Mouse (Mus musculus): ENCODE measurements around the gene Elavl2. TPM values are rescaled to one million over a fixed set of nuclear protein-coding genes. Genes with fewer than 3 reads are reported as not detected.

Elavl2 gene
- polyA plus RNA-seq, 1 experiment from 2014 or later: 87.1 TPM

DNA sequence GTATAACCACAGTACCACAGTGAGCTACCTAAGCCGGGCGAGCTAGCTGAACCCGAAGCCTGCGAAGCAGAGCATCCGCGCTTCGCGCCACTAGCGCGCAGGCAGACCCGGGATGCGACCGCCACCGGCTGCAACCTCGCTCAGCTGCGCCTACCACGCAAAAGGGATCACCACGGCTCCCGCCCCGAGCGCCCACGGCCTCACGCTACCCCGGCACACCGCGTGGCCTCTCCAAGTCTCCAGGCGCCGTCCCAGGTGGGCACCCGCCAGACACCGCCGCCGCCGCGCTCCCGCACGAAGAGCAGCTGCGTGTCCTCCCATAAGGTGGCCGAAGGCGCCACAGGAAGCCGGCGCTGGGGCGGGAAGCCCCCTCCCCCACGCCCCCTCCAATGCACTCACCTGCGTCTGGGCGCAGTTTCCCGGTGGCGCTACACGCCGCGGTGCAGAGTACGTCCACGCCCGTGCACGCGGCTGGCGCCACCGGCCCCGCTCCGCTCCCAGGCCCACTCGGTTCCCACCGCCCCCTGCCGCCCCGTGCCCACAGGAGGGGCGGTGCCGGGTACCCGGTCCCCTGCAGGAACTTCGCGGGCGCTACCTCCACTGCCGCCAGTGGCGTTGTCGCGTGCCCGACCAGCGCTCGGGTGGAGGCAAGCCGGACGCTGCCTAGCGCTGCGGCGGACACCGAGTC is 29.3 kb downstream of the Elavl2 start:
- Histone ChIP-seq H3K9ac (ENCODE audit: low read length) (peak overlapping the region; percentile 77), H3K4me3 (ENCODE audit: low read depth, low read length) (peak overlapping the region; percentile 67), H3K9me3 (ENCODE audit: control insufficient read depth, low read length) (no peaks in the 10 kb centered on the region), H3K27ac (ENCODE audit: low read depth, low read length) (peak overlapping the region; percentile 18; the same call in 1 of the 2 replicates), H3K4me2 (ENCODE audit: low read depth, low read length, severe bottlenecking) (peak overlapping the region; percentile 98), H3K36me3 (ENCODE audit: control insufficient read depth, insufficient read depth, low read length) (no peaks in the 10 kb centered on the region), H3K27me3 (ENCODE audit: control insufficient read depth, insufficient read depth, low read length) (peaks cover 16% of the 10 kb centered on the region; the same call in 1 of the 2 replicates), H3K4me1 (replicated peaks; ENCODE audit: control insufficient read depth, insufficient read depth, low read length) (peaks cover 8% of the 10 kb centered on the region; the same call in 1 of the 2 replicates)
- ATAC-seq (replicated peaks; ENCODE audit: low FRiP score) (peak; percentile 42), DNase-seq (ENCODE audit: low spot score) (no peak)
- under 1% methylated on average over 62 of the region's 82 CpGs for WGBS

DNA sequence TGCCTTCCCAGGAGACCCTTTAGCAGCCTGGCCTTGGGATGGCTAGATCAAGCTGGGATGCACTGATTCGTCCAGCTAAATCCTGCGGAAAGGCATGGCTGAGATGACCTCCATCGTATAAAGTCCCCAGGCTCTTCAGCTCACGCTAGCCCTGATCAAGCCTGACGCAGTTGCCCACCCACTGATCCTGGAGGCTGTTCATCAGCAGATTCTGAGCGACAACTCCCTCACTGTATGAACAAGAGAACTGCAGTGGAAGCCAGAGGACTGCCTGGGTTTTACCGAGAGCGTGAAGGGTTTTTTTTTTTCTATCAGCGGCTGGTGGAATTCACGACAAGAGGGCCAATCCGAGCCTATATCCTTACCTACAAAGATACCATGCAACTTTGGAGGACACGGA is 35.3 kb downstream of the Elavl2 start:
- DNase-seq (ENCODE audit: low spot score): no peak
- H3K27me3 ChIP-seq (ENCODE audit: control insufficient read depth, insufficient read depth, low read length): no peaks in the 10 kb centered on the region; the same call in 1 of the 2 replicates
- no peak overlapping the region for H3K4me2 ChIP-seq (ENCODE audit: low read depth, low read length, severe bottlenecking)
- no peaks in the 10 kb centered on the region; the same call in 1 of the 2 replicates for H3K36me3 ChIP-seq (ENCODE audit: control insufficient read depth, insufficient read depth, low read length)
- H3K4me1 ChIP-seq (replicated peaks; ENCODE audit: control insufficient read depth, insufficient read depth, low read length): peaks cover 5% of the 10 kb centered on the region; the same call in 1 of the 2 replicates
- H3K9ac ChIP-seq (ENCODE audit: low read length): no peak overlapping the region
- no peaks in the 10 kb centered on the region for H3K9me3 ChIP-seq (ENCODE audit: control insufficient read depth, low read length)
- 81% methylated on average over 12 of the region's 12 CpGs for WGBS
- no peak overlapping the region for H3K27ac ChIP-seq (ENCODE audit: low read depth, low read length)
- H3K4me3 ChIP-seq (ENCODE audit: low read depth, low read length): no peak overlapping the region
- no peak for ATAC-seq (replicated peaks; ENCODE audit: low FRiP score)

DNA sequence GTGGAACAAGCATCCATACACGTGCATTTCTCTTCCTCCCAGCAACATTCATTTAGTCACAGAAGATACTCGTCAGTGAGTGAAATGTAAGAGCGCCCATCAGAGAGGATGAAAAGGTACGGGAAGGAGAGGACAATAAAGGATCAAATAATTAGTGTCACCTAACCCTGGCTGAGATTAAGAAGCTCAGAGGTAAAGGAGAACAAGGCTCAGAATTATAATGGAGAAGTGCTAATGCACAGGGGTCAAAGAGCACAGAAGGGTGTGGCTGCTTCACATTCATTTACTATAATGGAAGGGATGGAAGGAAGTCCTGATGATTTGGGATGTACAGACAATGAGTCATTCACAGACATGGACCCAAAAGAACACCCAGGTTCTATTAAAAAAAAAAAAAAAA is 36.6 kb downstream of the Elavl2 start:
- H3K4me3 ChIP-seq (ENCODE audit: low read depth, low read length): no peak overlapping the region
- no peak for DNase-seq (ENCODE audit: low spot score)
- H3K36me3 ChIP-seq (ENCODE audit: control insufficient read depth, insufficient read depth, low read length): no peaks in the 10 kb centered on the region; the same call in 1 of the 2 replicates
- WGBS: 38% methylated on average over 4 of the region's 4 CpGs
- peaks cover 5% of the 10 kb centered on the region; the same call in 1 of the 2 replicates for H3K4me1 ChIP-seq (replicated peaks; ENCODE audit: control insufficient read depth, insufficient read depth, low read length)
- H3K4me2 ChIP-seq (ENCODE audit: low read depth, low read length, severe bottlenecking): no peak overlapping the region
- H3K9ac ChIP-seq (ENCODE audit: low read length): no peak overlapping the region
- no peak for ATAC-seq (replicated peaks; ENCODE audit: low FRiP score)
- no peaks in the 10 kb centered on the region for H3K9me3 ChIP-seq (ENCODE audit: control insufficient read depth, low read length)
- H3K27ac ChIP-seq (ENCODE audit: low read depth, low read length): no peak overlapping the region
- H3K27me3 ChIP-seq (ENCODE audit: control insufficient read depth, insufficient read depth, low read length): no peaks in the 10 kb centered on the region

DNA sequence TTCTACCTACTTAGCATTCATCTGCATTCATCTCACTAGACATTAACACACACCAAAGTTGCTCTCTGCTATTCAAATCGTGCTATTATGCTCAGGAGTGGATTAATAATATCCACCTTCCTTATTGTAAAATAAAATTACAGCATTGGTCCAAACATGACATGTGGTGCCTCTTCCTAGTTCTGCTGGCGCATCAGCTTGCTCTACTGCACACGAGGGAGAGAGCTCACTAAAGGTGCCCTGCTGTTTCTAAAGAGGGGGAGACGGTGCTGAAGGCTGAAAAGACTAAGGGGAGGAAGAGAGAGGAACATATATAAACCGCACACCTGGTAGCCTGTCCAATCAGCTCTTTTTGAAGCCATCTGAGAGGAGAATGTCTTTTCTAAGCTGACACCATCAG is 38.1 kb downstream of the Elavl2 start:
- Histone ChIP-seq H3K9me3 (ENCODE audit: control insufficient read depth, low read length) (no peaks in the 10 kb centered on the region), H3K27me3 (ENCODE audit: control insufficient read depth, insufficient read depth, low read length) (no peaks in the 10 kb centered on the region), H3K4me3 (ENCODE audit: low read depth, low read length) (no peak overlapping the region), H3K9ac (ENCODE audit: low read length) (no peak overlapping the region), H3K36me3 (ENCODE audit: control insufficient read depth, insufficient read depth, low read length) (no peaks in the 10 kb centered on the region; the same call in 1 of the 2 replicates), H3K4me2 (ENCODE audit: low read depth, low read length, severe bottlenecking) (no peak overlapping the region), H3K27ac (ENCODE audit: low read depth, low read length) (no peak overlapping the region), H3K4me1 (replicated peaks; ENCODE audit: control insufficient read depth, insufficient read depth, low read length) (peaks cover 9% of the 10 kb centered on the region)
- ATAC-seq (replicated peaks; ENCODE audit: low FRiP score) (no peak), DNase-seq (ENCODE audit: low spot score) (no peak)
- WGBS: 41% methylated on average over 5 of the region's 5 CpGs

DNA sequence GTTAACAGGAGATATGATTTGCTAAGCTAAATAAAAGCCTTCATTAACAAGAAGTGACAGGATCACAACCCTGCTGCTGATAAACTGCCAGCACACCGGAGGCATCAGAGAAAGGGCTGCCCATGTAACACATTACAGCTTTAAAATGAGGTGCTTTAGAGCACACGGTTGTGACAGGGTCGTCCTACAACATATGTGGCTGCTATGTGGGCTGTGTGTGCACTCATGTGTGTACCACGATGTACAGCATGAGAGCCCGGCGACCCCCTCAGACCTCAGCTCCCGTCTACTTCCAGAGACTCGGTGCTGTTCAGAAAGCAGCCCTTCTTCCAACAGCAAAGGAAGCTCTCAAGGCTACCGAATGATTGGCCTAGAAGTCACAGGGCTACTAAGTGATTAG is 47.4 kb downstream of the Elavl2 start:
- no peaks in the 10 kb centered on the region for H3K9me3 ChIP-seq (ENCODE audit: control insufficient read depth, low read length)
- ATAC-seq (replicated peaks; ENCODE audit: low FRiP score): no peak
- no peak overlapping the region for H3K4me2 ChIP-seq (ENCODE audit: low read depth, low read length, severe bottlenecking)
- 84% methylated on average over 9 of the region's 9 CpGs for WGBS
- H3K4me1 ChIP-seq (replicated peaks; ENCODE audit: control insufficient read depth, insufficient read depth, low read length): peaks cover 4% of the 10 kb centered on the region
- H3K9ac ChIP-seq (ENCODE audit: low read length): no peak overlapping the region
- no peak for DNase-seq (ENCODE audit: low spot score)
- no peak overlapping the region for H3K27ac ChIP-seq (ENCODE audit: low read depth, low read length)
- H3K4me3 ChIP-seq (ENCODE audit: low read depth, low read length): no peak overlapping the region
- H3K27me3 ChIP-seq (ENCODE audit: control insufficient read depth, insufficient read depth, low read length): no peaks in the 10 kb centered on the region
- H3K36me3 ChIP-seq (ENCODE audit: control insufficient read depth, insufficient read depth, low read length): no peaks in the 10 kb centered on the region

DNA sequence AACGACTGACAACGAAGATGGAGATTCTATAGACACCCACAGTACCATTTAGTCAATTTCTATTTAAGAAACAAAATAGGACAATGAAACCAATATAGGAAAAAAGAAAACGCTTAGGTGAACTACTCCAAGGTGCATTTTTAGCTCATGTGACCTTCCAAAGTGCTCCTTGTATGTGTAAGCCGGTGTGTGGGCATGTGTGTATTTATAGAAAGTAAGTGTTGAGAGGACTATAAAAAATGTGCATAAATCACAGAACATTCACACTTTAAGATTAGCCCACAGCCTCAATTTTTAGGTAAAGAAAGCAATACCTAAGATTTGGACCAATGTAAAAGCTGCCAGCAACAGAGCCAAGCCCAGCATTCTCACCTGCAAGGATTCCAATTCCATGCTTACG is 51.0 kb downstream of the Elavl2 start:
- H3K27me3 ChIP-seq (ENCODE audit: control insufficient read depth, insufficient read depth, low read length): no peaks in the 10 kb centered on the region
- H3K4me2 ChIP-seq (ENCODE audit: low read depth, low read length, severe bottlenecking): no peak overlapping the region
- no peak overlapping the region for H3K27ac ChIP-seq (ENCODE audit: low read depth, low read length)
- H3K9me3 ChIP-seq (ENCODE audit: control insufficient read depth, low read length): no peaks in the 10 kb centered on the region
- no peak for DNase-seq (ENCODE audit: low spot score)
- 90% methylated on average over 5 of the region's 5 CpGs for WGBS
- H3K4me1 ChIP-seq (replicated peaks; ENCODE audit: control insufficient read depth, insufficient read depth, low read length): no peaks in the 10 kb centered on the region
- H3K4me3 ChIP-seq (ENCODE audit: low read depth, low read length): no peak overlapping the region
- no peak overlapping the region for H3K9ac ChIP-seq (ENCODE audit: low read length)
- no peak for ATAC-seq (replicated peaks; ENCODE audit: low FRiP score)
- H3K36me3 ChIP-seq (ENCODE audit: control insufficient read depth, insufficient read depth, low read length): no peaks in the 10 kb centered on the region

DNA sequence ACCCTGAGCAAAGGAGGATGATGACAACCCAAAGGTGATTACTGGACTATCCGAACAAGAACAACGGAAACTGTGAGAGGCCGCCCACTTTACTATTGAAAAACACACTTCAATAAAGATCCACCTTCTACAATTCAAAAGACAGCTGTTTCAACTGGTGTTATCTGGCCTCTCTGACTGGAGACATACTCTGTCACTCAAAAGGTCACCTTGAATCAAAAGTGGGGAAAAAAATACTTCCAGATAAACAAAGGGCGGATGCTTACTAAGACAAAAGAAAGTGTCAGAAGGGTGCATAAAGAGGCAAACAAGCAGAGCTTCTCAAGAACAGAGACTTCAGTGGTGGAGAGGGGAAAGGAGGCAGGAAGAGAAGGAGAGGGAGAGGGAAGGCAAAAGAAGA is 66.4 kb downstream of the Elavl2 start:
- Histone ChIP-seq H3K4me2 (ENCODE audit: low read depth, low read length, severe bottlenecking) (no peak overlapping the region), H3K9me3 (ENCODE audit: control insufficient read depth, low read length) (no peaks in the 10 kb centered on the region), H3K9ac (ENCODE audit: low read length) (no peak overlapping the region), H3K27me3 (ENCODE audit: control insufficient read depth, insufficient read depth, low read length) (no peaks in the 10 kb centered on the region), H3K4me1 (replicated peaks; ENCODE audit: control insufficient read depth, insufficient read depth, low read length) (no peaks in the 10 kb centered on the region), H3K4me3 (ENCODE audit: low read depth, low read length) (no peak overlapping the region), H3K36me3 (ENCODE audit: control insufficient read depth, insufficient read depth, low read length) (no peaks in the 10 kb centered on the region), H3K27ac (ENCODE audit: low read depth, low read length) (no peak overlapping the region)
- ATAC-seq (replicated peaks; ENCODE audit: low FRiP score) (no peak), DNase-seq (ENCODE audit: low spot score) (no peak)
- WGBS: 88% methylated on average over 4 of the region's 4 CpGs

DNA sequence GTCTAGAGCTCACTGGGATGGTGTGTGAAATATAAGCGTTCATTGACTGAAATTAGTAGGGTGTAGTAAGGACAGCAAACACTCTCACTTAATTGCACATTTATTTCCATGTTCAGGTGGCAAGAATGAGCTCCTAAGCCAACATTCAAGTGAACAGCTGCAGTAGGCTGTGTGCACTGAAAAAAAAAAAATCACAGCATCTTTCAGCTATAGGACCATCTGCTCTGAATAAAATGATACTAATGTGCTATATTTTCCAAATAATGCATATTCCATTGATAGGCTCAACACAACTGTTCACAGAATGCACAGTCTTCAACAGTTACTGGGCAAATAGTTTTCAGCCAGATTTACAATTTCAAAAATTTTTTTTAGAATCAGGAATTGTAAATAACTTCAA is 89.8 kb downstream of the Elavl2 start:
- H3K27ac ChIP-seq (ENCODE audit: low read depth, low read length): no peak overlapping the region

DNA sequence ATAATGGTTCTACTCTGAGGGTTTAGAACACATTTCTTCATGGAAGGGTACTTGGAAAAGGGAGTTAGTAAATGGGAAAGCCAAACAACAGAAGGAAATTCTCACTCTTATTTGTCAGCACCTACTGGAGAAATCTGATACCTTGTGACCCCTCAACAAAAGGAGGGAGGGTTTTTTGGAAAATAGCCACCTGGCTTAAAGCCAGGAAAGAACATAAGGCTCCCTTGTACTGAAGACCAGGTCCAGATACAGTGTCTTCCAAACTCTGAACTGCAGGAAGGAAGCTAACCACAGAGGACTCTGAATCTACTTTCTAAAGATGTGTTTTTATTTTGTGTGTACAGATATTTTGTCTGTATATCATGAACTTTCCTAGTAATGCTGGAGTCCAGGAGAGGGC is 102.9 kb downstream of the Elavl2 start:
- H3K4me1 ChIP-seq (replicated peaks; ENCODE audit: control insufficient read depth, insufficient read depth, low read length): no peaks in the 10 kb centered on the region
- H3K4me2 ChIP-seq (ENCODE audit: low read depth, low read length, severe bottlenecking): no peak overlapping the region
- no peak for DNase-seq (ENCODE audit: low spot score)
- no peaks in the 10 kb centered on the region for H3K9me3 ChIP-seq (ENCODE audit: control insufficient read depth, low read length)
- H3K27me3 ChIP-seq (ENCODE audit: control insufficient read depth, insufficient read depth, low read length): no peaks in the 10 kb centered on the region
- no peak for ATAC-seq (replicated peaks; ENCODE audit: low FRiP score)
- no peaks in the 10 kb centered on the region for H3K36me3 ChIP-seq (ENCODE audit: control insufficient read depth, insufficient read depth, low read length)
- no peak overlapping the region for H3K27ac ChIP-seq (ENCODE audit: low read depth, low read length)
- no peak overlapping the region for H3K9ac ChIP-seq (ENCODE audit: low read length)
- H3K4me3 ChIP-seq (ENCODE audit: low read depth, low read length): no peak overlapping the region

More for the DNA sequence above, 89.8 kb downstream of the Elavl2 start:
- Histone ChIP-seq H3K9ac (ENCODE audit: low read length) (no peak overlapping the region), H3K9me3 (ENCODE audit: control insufficient read depth, low read length) (no peaks in the 10 kb centered on the region), H3K4me2 (ENCODE audit: low read depth, low read length, severe bottlenecking) (no peak overlapping the region), H3K36me3 (ENCODE audit: control insufficient read depth, insufficient read depth, low read length) (no peaks in the 10 kb centered on the region), H3K4me1 (replicated peaks; ENCODE audit: control insufficient read depth, insufficient read depth, low read length) (no peaks in the 10 kb centered on the region), H3K27me3 (ENCODE audit: control insufficient read depth, insufficient read depth, low read length) (no peaks in the 10 kb centered on the region), H3K4me3 (ENCODE audit: low read depth, low read length) (no peak overlapping the region)
- DNase-seq (ENCODE audit: low spot score) (no peak), ATAC-seq (replicated peaks; ENCODE audit: low FRiP score) (no peak)
- 94% methylated on average over 1 of the region's 1 CpGs for WGBS
